Mouse (Mus musculus): ENCODE results near the gene Smarcad1. TPM values are rescaled to one million over a fixed set of nuclear protein-coding genes. Genes with fewer than 3 reads are reported as not detected.

The Smarcad1 gene
- total RNA-seq, 2 experiments from 2014 or later: 10.4 to 14.1 TPM

DNA sequence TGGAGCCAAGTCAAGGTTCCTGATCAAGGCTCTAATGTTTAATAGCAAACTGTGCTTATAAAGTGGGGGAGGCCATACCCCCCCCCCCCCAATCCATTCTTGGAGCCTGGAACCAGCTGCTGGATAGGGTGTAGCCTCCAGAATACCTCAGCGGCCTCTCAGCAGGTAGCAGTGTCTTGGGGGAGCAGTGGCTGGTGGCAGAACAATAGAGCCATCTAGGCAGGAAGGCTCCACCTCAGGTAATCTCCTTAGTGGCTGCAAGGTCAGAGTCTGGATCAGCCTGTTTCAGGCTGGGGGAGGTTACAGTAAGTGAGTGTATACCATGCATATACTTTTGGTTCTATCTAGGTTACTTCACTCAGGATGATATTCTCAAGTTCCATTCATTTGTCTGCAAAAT, 18.7 kb downstream of the Smarcad1 start:
- no peak for ATAC-seq (replicated peaks; ENCODE audit: low FRiP score, poor library complexity, severe bottlenecking)

GRCm38 (mm10) chr6:65075201-65075600, 32.8 kb downstream of the Smarcad1 start:
- no peak for ATAC-seq (replicated peaks; ENCODE audit: low FRiP score, poor library complexity, severe bottlenecking)

GRCm38 (mm10) chr6:65079139-65079538, 36.8 kb downstream of the Smarcad1 start:
- ATAC-seq (replicated peaks; ENCODE audit: low FRiP score, poor library complexity, severe bottlenecking): no peak

- ATAC-seq (replicated peaks; ENCODE audit: low FRiP score, poor library complexity, severe bottlenecking): no peak
These were observed 72.5 kb downstream of the Smarcad1 start for GRCm38 (mm10) chr6:65114902-65115301.

- no peak for ATAC-seq (replicated peaks; ENCODE audit: low FRiP score, poor library complexity, severe bottlenecking)
These were observed 75.2 kb downstream of the Smarcad1 start for GRCm38 (mm10) chr6:65117540-65117939.

GRCm38 (mm10) chr6:65126074-65126726, 83.8 kb downstream of the Smarcad1 start:
- ATAC-seq (replicated peaks; ENCODE audit: low FRiP score, poor library complexity, severe bottlenecking): no peak

- no peak for ATAC-seq (replicated peaks; ENCODE audit: low FRiP score, poor library complexity, severe bottlenecking)
These were observed 90.0 kb downstream of the Smarcad1 start for GRCm38 (mm10) chr6:65132376-65132775.

GRCm38 (mm10) chr6:65137802-65138201, 95.4 kb downstream of the Smarcad1 start:
- no peak for ATAC-seq (replicated peaks; ENCODE audit: low FRiP score, poor library complexity, severe bottlenecking)

- no peak for ATAC-seq (replicated peaks; ENCODE audit: low FRiP score, poor library complexity, severe bottlenecking)
These were observed 95.9 kb downstream of the Smarcad1 start for GRCm38 (mm10) chr6:65138243-65138642.

- no peak for ATAC-seq (replicated peaks; ENCODE audit: low FRiP score, poor library complexity, severe bottlenecking)
These were observed 97.8 kb downstream of the Smarcad1 start for GRCm38 (mm10) chr6:65140082-65140749.

GRCm38 (mm10) chr6:65140750-65141243, 98.4 kb downstream of the Smarcad1 start:
- ATAC-seq (replicated peaks; ENCODE audit: low FRiP score, poor library complexity, severe bottlenecking): no peak

DNA sequence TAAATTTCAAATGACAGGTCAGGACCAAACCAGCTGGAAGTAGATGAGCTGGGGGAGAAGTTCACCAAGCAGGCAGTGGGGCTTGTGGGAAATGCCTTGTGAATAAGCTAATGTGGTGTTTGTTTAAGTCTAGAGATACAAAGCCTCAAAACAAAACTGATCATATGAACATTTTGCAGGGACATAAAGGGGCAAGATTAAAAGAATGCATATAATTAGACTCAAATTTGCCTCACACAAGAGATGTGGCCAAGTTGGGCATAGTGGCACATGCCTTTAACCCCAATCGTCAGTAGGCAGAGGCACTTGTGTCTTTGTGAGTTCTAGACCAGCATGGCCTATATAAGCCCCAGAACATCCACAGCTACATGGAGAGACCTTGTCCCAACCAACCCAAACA, 99.9 kb downstream of the Smarcad1 start:
- no peak for ATAC-seq (replicated peaks; ENCODE audit: low FRiP score, poor library complexity, severe bottlenecking)

GRCm38 (mm10) chr6:65144621-65145205, 102.3 kb downstream of the Smarcad1 start, which contains the start of gene Hpgds:
TSS of gene Hpgds (minus strand) at chr6:65144908.
- no peak for ATAC-seq (replicated peaks; ENCODE audit: low FRiP score, poor library complexity, severe bottlenecking)

- ATAC-seq (replicated peaks; ENCODE audit: low FRiP score, poor library complexity, severe bottlenecking): no peak
These were observed 104.0 kb downstream of the Smarcad1 start for GRCm38 (mm10) chr6:65146363-65146762.

DNA sequence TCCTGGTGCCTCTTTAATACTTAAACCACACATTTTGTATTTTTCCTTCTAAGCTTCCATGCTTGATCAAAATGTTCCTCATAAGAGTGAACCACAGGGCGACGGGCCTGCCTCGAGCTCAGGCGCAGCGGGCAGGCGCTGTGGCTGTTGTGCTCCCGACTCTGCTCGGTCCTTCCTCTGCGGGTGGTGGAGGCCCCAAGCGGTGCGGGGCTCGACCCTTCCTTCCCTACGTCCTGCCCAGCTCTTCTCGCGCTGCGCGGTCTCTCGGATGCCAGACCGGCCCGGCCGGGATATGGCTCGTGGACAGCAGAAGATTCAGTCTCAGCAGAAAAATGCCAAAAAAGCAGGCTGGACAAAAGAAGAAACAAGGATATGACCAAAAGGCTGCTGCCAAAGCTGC, 108.3 kb downstream of the Smarcad1 start:
- no peak for ATAC-seq (replicated peaks; ENCODE audit: low FRiP score, poor library complexity, severe bottlenecking)

- no peak for ATAC-seq (replicated peaks; ENCODE audit: low FRiP score, poor library complexity, severe bottlenecking)
These were observed 111.2 kb downstream of the Smarcad1 start for GRCm38 (mm10) chr6:65153570-65153969.

GRCm38 (mm10) chr6:65157042-65157441, 114.7 kb downstream of the Smarcad1 start:
- ATAC-seq (replicated peaks; ENCODE audit: low FRiP score, poor library complexity, severe bottlenecking): no peak

- ATAC-seq (replicated peaks; ENCODE audit: low FRiP score, poor library complexity, severe bottlenecking): no peak
These were observed 117.1 kb downstream of the Smarcad1 start for GRCm38 (mm10) chr6:65159381-65159942.

DNA sequence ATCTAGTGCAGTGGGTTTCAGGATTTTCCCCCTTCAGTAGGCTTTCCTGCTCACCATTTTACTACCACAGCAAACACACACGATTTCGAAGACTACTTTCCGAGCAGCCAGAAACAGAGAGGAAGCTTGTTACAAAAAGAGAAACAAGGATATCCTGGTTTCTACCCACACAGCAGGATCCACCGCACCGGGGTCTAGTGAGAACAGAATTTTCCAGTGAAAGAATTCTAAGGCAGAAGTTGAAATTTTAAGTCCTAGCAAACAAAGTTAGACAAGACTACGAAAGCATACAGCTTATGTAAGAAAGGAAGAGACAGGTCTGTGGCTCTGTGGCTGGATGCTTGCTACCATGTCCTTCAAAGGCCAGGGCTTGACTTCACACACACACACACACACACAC, 121.8 kb downstream of the Smarcad1 start:
- no peak for ATAC-seq (replicated peaks; ENCODE audit: low FRiP score, poor library complexity, severe bottlenecking)

DNA sequence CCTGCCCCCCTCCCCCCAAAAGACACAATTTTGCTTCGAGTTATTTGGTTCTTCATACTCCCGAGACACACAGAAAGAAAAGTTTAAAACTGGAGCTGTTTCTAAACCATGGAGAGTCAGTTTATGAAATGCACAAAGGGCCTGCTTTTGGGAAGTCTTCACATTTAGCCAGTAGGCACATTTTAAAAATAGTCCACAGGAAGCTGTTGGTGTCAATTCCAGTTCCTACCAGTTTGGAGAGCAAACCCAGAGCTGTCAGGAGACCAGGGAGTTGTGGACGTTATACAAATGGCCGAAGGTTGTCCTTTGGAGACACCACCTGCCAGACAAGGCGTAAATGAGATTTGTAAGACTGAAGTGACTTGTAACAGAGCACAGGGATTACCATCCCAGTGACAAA, 122.6 kb downstream of the Smarcad1 start:
- ATAC-seq (replicated peaks; ENCODE audit: low FRiP score, poor library complexity, severe bottlenecking): no peak
